In the genomic region with DNA sequence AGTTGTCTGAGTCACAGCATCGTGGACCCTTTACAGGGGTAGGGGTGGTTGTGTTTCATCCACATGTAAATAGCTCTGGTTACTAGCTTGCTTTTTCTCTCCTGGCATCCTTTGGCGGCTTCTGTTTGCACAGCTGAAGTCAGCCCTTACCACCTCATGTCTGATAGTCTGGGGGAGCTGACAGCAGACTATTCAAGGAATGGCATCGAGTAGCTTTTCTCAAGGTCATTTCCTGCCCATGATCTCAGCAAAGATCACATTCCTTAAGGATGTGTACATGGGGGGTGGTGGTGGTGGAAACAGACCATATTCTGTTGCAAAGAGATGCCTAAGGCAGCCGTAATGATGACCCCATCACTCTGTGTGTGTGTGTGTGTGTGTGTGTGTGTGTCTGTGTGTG, we compare ENCODE assay signal across 14 mouse cellular contexts.
DNase-seq lines count a peak whose midpoint lies in the region; ATAC-seq lines count a peak whose summit lies in the region.
"Had no signal": no experiment of that assay in that cellular context is flagged by ENCODE, and none has a peak within 500 bp of the region (broad histone marks: within the 10 kb centered on the region; RNA-seq: fewer than 3 reads in every experiment).

No protein-coding gene starts in this region.

- peak; percentile 85 for DNase-seq in heart, adult 11 months
- no peak for DNase-seq in heart, adult 8-10 months (ENCODE audit: low spot score)
- no peak for DNase-seq in lung, postnatal 36 days
- DNase-seq in yolk sac, embryonic 10.5 days (ENCODE audit: low spot score), result peak; percentile 44
- DNase-seq in urinary bladder, postnatal 14 days (ENCODE audit: low spot score), result no peak
- DNase-seq: cerebellum, adult 9-11 months; gastrocnemius, adult 2 months had no signal

- H3K27ac ChIP-seq in lung, embryonic 15.5 days, result peak overlapping the region; percentile 35; the same call in 1 of the 2 replicates
- peak overlapping the region; percentile 79 for H3K27ac ChIP-seq in heart, embryonic 13.5 days (replicated peaks)
- H3K27ac ChIP-seq in forebrain, embryonic 12.5 days, result no peak overlapping the region
- H3K27ac ChIP-seq: gastrocnemius, adult 2 months; hindbrain, embryonic 12.5 days had no signal

- H3K4me3 ChIP-seq in lung, embryonic 15.5 days, result no peak overlapping the region
- H3K4me3 ChIP-seq in heart, embryonic 13.5 days, result no peak overlapping the region
- no peak overlapping the region for H3K4me3 ChIP-seq in forebrain, embryonic 12.5 days (replicated peaks)
- H3K4me3 ChIP-seq: erythroblast, embryonic 14.5 days; gastrocnemius, adult 2 months; hindbrain, embryonic 12.5 days had no signal

- H3K9me3 ChIP-seq in lung, embryonic 15.5 days, result no peaks in the 10 kb centered on the region
- no peaks in the 10 kb centered on the region for H3K9me3 ChIP-seq in heart, embryonic 13.5 days
- H3K9me3 ChIP-seq in forebrain, embryonic 12.5 days, result no peaks in the 10 kb centered on the region
- H3K9me3 ChIP-seq: G1E; hindbrain, embryonic 12.5 days had no signal

- no peak overlapping the region for H3K4me2 ChIP-seq in lung, embryonic 15.5 days
- no peak overlapping the region for H3K4me2 ChIP-seq in heart, embryonic 13.5 days
- H3K4me2 ChIP-seq in forebrain, embryonic 12.5 days, result no peak overlapping the region
- H3K4me2 ChIP-seq: hindbrain, embryonic 12.5 days; liver, embryonic 11.5 days had no signal

- whole genome bisulfite sequencing in lung, embryonic 15.5 days, result 21% methylated on average over 4 of the region's 4 CpGs
- 15% methylated on average over 4 of the region's 4 CpGs for WGBS in heart, embryonic 13.5 days
- 79% methylated on average over 4 of the region's 4 CpGs for WGBS in forebrain, embryonic 12.5 days

- H3K27me3 ChIP-seq in lung, embryonic 15.5 days, result no peaks in the 10 kb centered on the region
- H3K27me3 ChIP-seq in heart, embryonic 13.5 days (replicated peaks), result no peaks in the 10 kb centered on the region
- H3K27me3 ChIP-seq in forebrain, embryonic 12.5 days, result no peaks in the 10 kb centered on the region
- H3K27me3 ChIP-seq: hindbrain, embryonic 12.5 days had no signal

- no peak for ATAC-seq in lung, embryonic 15.5 days (ENCODE audit: borderline replicate concordance, extremely low read depth, low FRiP score, low TSS enrichment)
- ATAC-seq in heart, embryonic 13.5 days (ENCODE audit: extremely low read depth, insufficient number of reproducible peaks, low FRiP score, low TSS enrichment), result no peak
- no peak for ATAC-seq in forebrain, embryonic 12.5 days (ENCODE audit: low FRiP score)

- H3K9ac ChIP-seq in lung, embryonic 15.5 days, result no peak overlapping the region
- H3K9ac ChIP-seq in heart, embryonic 13.5 days, result no peak overlapping the region
- no peak overlapping the region for H3K9ac ChIP-seq in forebrain, embryonic 12.5 days
- H3K9ac ChIP-seq: hindbrain, embryonic 12.5 days had no signal

- H3K36me3 ChIP-seq in lung, embryonic 15.5 days, result no peaks in the 10 kb centered on the region
- no peaks in the 10 kb centered on the region for H3K36me3 ChIP-seq in heart, embryonic 13.5 days
- no peaks in the 10 kb centered on the region for H3K36me3 ChIP-seq in forebrain, embryonic 12.5 days (replicated peaks)
- H3K36me3 ChIP-seq: G1E; hindbrain, embryonic 12.5 days had no signal

- peaks cover 24% of the 10 kb centered on the region for H3K4me1 ChIP-seq in lung, embryonic 15.5 days
- peaks cover 71% of the 10 kb centered on the region for H3K4me1 ChIP-seq in heart, embryonic 13.5 days
- peaks cover 6% of the 10 kb centered on the region; the same call in 1 of the 2 replicates for H3K4me1 ChIP-seq in forebrain, embryonic 12.5 days
- H3K4me1 ChIP-seq: hindbrain, embryonic 12.5 days had no signal

Comparison
In these comparisons a context has a peak if more than half of its experiments do, and no peak if none do; other contexts are left out.
1. DNase-seq: peak in heart, adult 11 months (single experiment) and yolk sac, embryonic 10.5 days (single experiment); none in heart, adult 8-10 months (single experiment), lung, postnatal 36 days (single experiment) and urinary bladder, postnatal 14 days (single experiment).